Mouse (Mus musculus): ENCODE measurements around the gene Olfr1106. TPM values are rescaled to one million over a fixed set of nuclear protein-coding genes. Genes with fewer than 3 reads are reported as not detected.

Olfr1106 gene
- not detected in 2 replicates for polyA plus RNA-seq (2015; fragmentation: Nextera tagmentation; extraction: Ambion mirVana)

DNA sequence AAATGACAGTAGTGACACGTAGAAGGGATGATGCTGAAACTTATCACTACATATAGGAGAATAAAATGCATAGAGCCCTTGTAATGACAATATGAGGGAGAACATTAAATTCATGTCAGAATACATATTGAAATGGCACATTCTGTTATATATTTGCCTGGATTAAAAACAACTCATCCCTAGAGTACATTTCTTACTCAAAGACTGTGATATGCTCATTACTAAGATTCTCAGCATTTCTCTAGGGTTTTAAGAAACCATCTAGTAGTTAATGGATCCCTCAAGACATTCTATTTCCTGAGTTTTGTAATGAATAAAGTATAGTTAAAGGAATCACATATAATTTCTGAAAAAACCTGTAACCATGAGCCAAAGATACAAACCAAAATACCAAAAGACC, at the start of gene Olfr1106:
Gene Olfr1106, minus strand, starts transcription at position 101 of the 400 bp plus-strand sequence.
- Histone ChIP-seq H3K27me3 (ENCODE audit: control insufficient read depth, insufficient read depth, low read depth, low read length) (no peaks in the 10 kb centered on the region), H3K4me3 (ENCODE audit: low read depth, low read length) (no peak within 1 kb of the TSS), H3K27ac (ENCODE audit: low read length) (no peak within 1 kb of the TSS), H3K4me1 (ENCODE audit: control insufficient read depth, low read depth, low read length) (no peaks in the 10 kb centered on the region), H3K9me3 (replicated peaks; ENCODE audit: control insufficient read depth, low read length) (no peaks in the 10 kb centered on the region), H3K9ac (ENCODE audit: low read depth, low read length) (no peak within 1 kb of the TSS), H3K36me3 (ENCODE audit: control insufficient read depth, insufficient read depth) (no peaks in the 10 kb centered on the region), H3K4me2 (ENCODE audit: low read depth, low read length) (no peak within 1 kb of the TSS)
- 55% methylated on average over 1 of the region's 1 CpGs for WGBS (ENCODE audit: insufficient replicate concordance)
- ATAC-seq (ENCODE audit: low read depth) = no peak

DNA sequence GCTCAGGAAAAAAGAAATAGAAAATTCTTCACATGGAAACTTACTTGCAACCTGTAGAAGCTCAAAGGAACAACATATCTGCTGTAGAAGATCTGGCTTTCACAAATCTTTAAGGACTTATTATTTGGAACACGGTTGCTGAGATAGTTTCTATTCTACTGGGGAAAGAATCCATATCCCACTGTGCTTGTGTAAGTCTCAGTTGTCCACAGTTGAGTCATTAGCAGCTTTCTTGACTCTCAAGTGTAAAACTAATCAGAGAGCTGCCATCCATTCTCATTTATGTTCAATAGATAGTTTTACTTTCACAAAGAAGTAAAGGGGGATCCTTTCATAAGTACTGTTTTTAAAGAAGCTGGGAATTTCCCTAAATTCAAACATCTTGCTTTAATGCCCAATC, 43.8 kb upstream of the Olfr1106 start, which contains the start of gene Olfr1109:
Gene Olfr1109, minus strand, starts transcription at position 101 of the 400 bp plus-strand sequence.
- ATAC-seq (ENCODE audit: low read depth) = no peak
- Histone ChIP-seq H3K36me3 (ENCODE audit: control insufficient read depth, insufficient read depth) (no peaks in the 10 kb centered on the region), H3K4me3 (ENCODE audit: low read depth, low read length) (no peak within 1 kb of the TSS), H3K9ac (ENCODE audit: low read depth, low read length) (no peak within 1 kb of the TSS), H3K27ac (ENCODE audit: low read length) (no peak within 1 kb of the TSS), H3K9me3 (replicated peaks; ENCODE audit: control insufficient read depth, low read length) (no peaks in the 10 kb centered on the region), H3K27me3 (ENCODE audit: control insufficient read depth, insufficient read depth, low read depth, low read length) (no peaks in the 10 kb centered on the region), H3K4me2 (ENCODE audit: low read depth, low read length) (no peak within 1 kb of the TSS), H3K4me1 (ENCODE audit: control insufficient read depth, low read depth, low read length) (no peaks in the 10 kb centered on the region)
- WGBS (ENCODE audit: insufficient replicate concordance) = 57% methylated on average over 1 of the region's 1 CpGs

DNA sequence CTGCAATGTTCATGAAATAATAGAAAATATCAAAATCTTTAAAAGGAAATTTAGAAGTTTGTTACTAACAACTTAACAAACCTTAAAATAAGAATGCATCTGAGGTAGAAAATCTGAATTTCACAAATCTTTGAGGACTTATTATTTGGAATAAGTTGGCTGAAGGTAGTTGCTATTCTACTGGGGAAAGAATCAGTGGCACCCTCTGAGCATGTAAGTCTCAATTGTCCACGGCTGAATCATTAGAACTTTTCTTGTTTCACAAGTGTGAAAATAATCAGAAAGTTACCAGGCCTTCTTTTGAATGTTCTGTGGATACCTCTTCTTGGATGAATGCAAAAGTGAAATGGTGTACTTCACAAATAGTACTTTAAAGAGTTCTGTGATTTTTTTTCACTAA, 23.6 kb upstream of the Olfr1106 start, which contains the start of gene Olfr1107:
Gene Olfr1107, minus strand, starts transcription at position 101 of the 400 bp plus-strand sequence.
- WGBS (ENCODE audit: insufficient replicate concordance) = 58% methylated on average over 1 of the region's 1 CpGs
- Histone ChIP-seq H3K4me2 (ENCODE audit: low read depth, low read length) (no peak within 1 kb of the TSS), H3K4me3 (ENCODE audit: low read depth, low read length) (no peak within 1 kb of the TSS), H3K9ac (ENCODE audit: low read depth, low read length) (no peak within 1 kb of the TSS), H3K27ac (ENCODE audit: low read length) (no peak within 1 kb of the TSS), H3K36me3 (ENCODE audit: control insufficient read depth, insufficient read depth) (no peaks in the 10 kb centered on the region), H3K4me1 (ENCODE audit: control insufficient read depth, low read depth, low read length) (no peaks in the 10 kb centered on the region), H3K9me3 (replicated peaks; ENCODE audit: control insufficient read depth, low read length) (no peaks in the 10 kb centered on the region), H3K27me3 (ENCODE audit: control insufficient read depth, insufficient read depth, low read depth, low read length) (no peaks in the 10 kb centered on the region)
- ATAC-seq (ENCODE audit: low read depth) = no peak

DNA sequence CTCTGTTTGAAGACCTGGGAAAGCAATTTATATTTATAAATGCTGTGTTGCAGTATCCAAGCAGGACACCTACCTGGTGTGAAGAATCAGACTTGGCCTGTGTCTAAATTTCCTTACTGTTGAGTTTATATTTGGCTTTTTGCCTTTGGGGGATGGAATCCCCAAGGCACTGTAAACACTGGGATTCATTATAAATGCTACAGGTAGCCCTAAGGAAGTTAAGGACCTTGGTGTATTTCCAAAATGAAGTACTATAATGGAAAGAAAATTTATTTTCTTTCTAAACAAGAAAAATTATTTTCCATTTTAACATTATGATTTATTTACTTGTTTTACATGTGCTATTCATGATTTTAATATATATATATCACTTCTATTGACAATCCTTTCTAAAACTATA, 15.6 kb downstream of the Olfr1106 start, which contains the start of gene Olfr1105:
Gene Olfr1105, minus strand, starts transcription at position 101 of the 400 bp plus-strand sequence.
- Histone ChIP-seq H3K4me1 (ENCODE audit: control insufficient read depth, low read depth, low read length) (no peaks in the 10 kb centered on the region), H3K4me2 (ENCODE audit: low read depth, low read length) (no peak within 1 kb of the TSS), H3K4me3 (ENCODE audit: low read depth, low read length) (no peak within 1 kb of the TSS), H3K36me3 (ENCODE audit: control insufficient read depth, insufficient read depth) (no peaks in the 10 kb centered on the region), H3K9ac (ENCODE audit: low read depth, low read length) (no peak within 1 kb of the TSS), H3K9me3 (replicated peaks; ENCODE audit: control insufficient read depth, low read length) (no peaks in the 10 kb centered on the region), H3K27me3 (ENCODE audit: control insufficient read depth, insufficient read depth, low read depth, low read length) (no peaks in the 10 kb centered on the region), H3K27ac (ENCODE audit: low read length) (no peak within 1 kb of the TSS)
- no peak for ATAC-seq (ENCODE audit: low read depth)

DNA sequence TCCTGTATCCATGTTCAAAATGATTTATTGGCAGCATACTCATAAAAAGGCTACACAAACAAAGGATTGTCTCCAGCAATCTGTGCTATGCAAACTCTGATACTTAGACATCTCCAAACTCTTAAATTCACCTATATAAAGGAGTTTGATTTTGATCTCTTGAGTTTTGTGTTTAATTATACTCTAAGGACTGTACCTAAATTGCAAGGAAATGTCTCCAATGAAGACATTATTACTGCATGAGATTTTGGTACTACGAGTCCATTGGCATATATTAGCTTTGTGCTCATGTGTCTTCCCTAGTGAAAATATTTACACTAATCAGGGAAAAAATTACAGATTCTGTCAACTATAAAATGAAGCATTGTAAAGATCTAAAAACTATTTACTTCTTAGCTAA, 25.1 kb downstream of the Olfr1106 start, which contains the start of gene Olfr1104:
Gene Olfr1104, minus strand, starts transcription at position 101 of the 400 bp plus-strand sequence.
- H3K4me1 ChIP-seq (ENCODE audit: control insufficient read depth, low read depth, low read length) = no peaks in the 10 kb centered on the region
- no peak for ATAC-seq (ENCODE audit: low read depth)
- H3K27ac ChIP-seq (ENCODE audit: low read length) = no peak within 1 kb of the TSS
- 47% methylated on average over 1 of the region's 1 CpGs for WGBS (ENCODE audit: insufficient replicate concordance)
- H3K4me3 ChIP-seq (ENCODE audit: low read depth, low read length) = no peak within 1 kb of the TSS
- no peak within 1 kb of the TSS for H3K4me2 ChIP-seq (ENCODE audit: low read depth, low read length)
- H3K9ac ChIP-seq (ENCODE audit: low read depth, low read length) = no peak within 1 kb of the TSS
- no peaks in the 10 kb centered on the region for H3K27me3 ChIP-seq (ENCODE audit: control insufficient read depth, insufficient read depth, low read depth, low read length)
- H3K9me3 ChIP-seq (replicated peaks; ENCODE audit: control insufficient read depth, low read length) = no peaks in the 10 kb centered on the region
- H3K36me3 ChIP-seq (ENCODE audit: control insufficient read depth, insufficient read depth) = no peaks in the 10 kb centered on the region

DNA sequence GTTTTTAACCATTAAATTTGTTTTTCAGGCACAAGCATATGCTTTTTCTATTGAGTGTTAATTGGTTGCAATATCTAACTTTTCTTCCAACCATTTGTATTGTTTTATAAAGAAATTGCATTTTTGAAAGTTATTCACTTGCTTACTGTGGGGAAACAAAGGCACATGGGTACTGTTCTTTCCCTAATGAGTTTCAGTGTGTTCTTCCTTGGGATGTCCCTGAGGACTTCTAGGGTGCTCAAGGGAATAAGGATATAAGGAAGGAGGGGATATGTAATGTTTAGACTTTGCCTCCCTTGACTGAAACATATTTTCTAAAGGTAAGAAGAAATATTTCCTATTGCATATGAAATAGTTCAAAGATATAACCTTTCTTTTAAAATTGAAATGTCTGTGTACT, 54.0 kb downstream of the Olfr1106 start, which contains the start of gene Olfr1102:
Gene Olfr1102, plus strand, starts transcription at position 301 of the 400 bp plus-strand sequence.
- Histone ChIP-seq H3K4me3 (ENCODE audit: low read depth, low read length) (no peak within 1 kb of the TSS), H3K4me1 (ENCODE audit: control insufficient read depth, low read depth, low read length) (no peaks in the 10 kb centered on the region), H3K27ac (ENCODE audit: low read length) (no peak within 1 kb of the TSS), H3K9me3 (replicated peaks; ENCODE audit: control insufficient read depth, low read length) (no peaks in the 10 kb centered on the region), H3K36me3 (ENCODE audit: control insufficient read depth, insufficient read depth) (no peaks in the 10 kb centered on the region), H3K9ac (ENCODE audit: low read depth, low read length) (no peak within 1 kb of the TSS), H3K4me2 (ENCODE audit: low read depth, low read length) (no peak within 1 kb of the TSS), H3K27me3 (ENCODE audit: control insufficient read depth, insufficient read depth, low read depth, low read length) (no peaks in the 10 kb centered on the region)
- no peak for ATAC-seq (ENCODE audit: low read depth)

Other genes starting within 250 kb of the Olfr1106 start
- not detected in 2 replicates for gene Olfr141, start 242.3 kb downstream of the Olfr1106 start, polyA plus RNA-seq (2015; fragmentation: Nextera tagmentation; extraction: Ambion mirVana)
- gene Olfr1094, start 227.6 kb downstream of the Olfr1106 start, polyA plus RNA-seq (2015; fragmentation: Nextera tagmentation; extraction: Ambion mirVana) = not detected in 2 replicates
- gene Olfr1095, start 200.6 kb downstream of the Olfr1106 start, polyA plus RNA-seq (2015; fragmentation: Nextera tagmentation; extraction: Ambion mirVana) = not detected in 2 replicates
- gene Gm13723, start 177.5 kb downstream of the Olfr1106 start, polyA plus RNA-seq (2015; fragmentation: Nextera tagmentation; extraction: Ambion mirVana) = not detected in 2 replicates
- gene Olfr1097, start 160.1 kb downstream of the Olfr1106 start, polyA plus RNA-seq (2015; fragmentation: Nextera tagmentation; extraction: Ambion mirVana) = not detected in 2 replicates
- gene Olfr1098, start 127.7 kb downstream of the Olfr1106 start, polyA plus RNA-seq (2015; fragmentation: Nextera tagmentation; extraction: Ambion mirVana) = not detected in 2 replicates
- not detected in 2 replicates for gene Olfr1099, start 91.6 kb downstream of the Olfr1106 start, polyA plus RNA-seq (2015; fragmentation: Nextera tagmentation; extraction: Ambion mirVana)
- not detected in 2 replicates for gene Olfr1100, start 72.3 kb downstream of the Olfr1106 start, polyA plus RNA-seq (2015; fragmentation: Nextera tagmentation; extraction: Ambion mirVana)
- gene Olfr1101, start 61.1 kb downstream of the Olfr1106 start, polyA plus RNA-seq (2015; fragmentation: Nextera tagmentation; extraction: Ambion mirVana) = not detected in 2 replicates
- gene Olfr1102, start 53.9 kb downstream of the Olfr1106 start, polyA plus RNA-seq (2015; fragmentation: Nextera tagmentation; extraction: Ambion mirVana) = not detected in 2 replicates
- gene Olfr1104, start 25.2 kb downstream of the Olfr1106 start, polyA plus RNA-seq (2015; fragmentation: Nextera tagmentation; extraction: Ambion mirVana) = not detected in 2 replicates
- not detected in 2 replicates for gene Olfr1105, start 15.7 kb downstream of the Olfr1106 start, polyA plus RNA-seq (2015; fragmentation: Nextera tagmentation; extraction: Ambion mirVana)
- gene Olfr1107, start 23.5 kb upstream of the Olfr1106 start, polyA plus RNA-seq (2015; fragmentation: Nextera tagmentation; extraction: Ambion mirVana) = not detected in 2 replicates
- not detected in 2 replicates for gene Olfr1109, start 43.7 kb upstream of the Olfr1106 start, polyA plus RNA-seq (2015; fragmentation: Nextera tagmentation; extraction: Ambion mirVana)
- not detected in 2 replicates for gene Olfr259, start 62.3 kb upstream of the Olfr1106 start, polyA plus RNA-seq (2015; fragmentation: Nextera tagmentation; extraction: Ambion mirVana)
- not detected in 2 replicates for gene Olfr1110, start 88.0 kb upstream of the Olfr1106 start, polyA plus RNA-seq (2015; fragmentation: Nextera tagmentation; extraction: Ambion mirVana)
- gene Olfr1111, start 100.4 kb upstream of the Olfr1106 start, polyA plus RNA-seq (2015; fragmentation: Nextera tagmentation; extraction: Ambion mirVana) = not detected in 2 replicates
- gene Olfr1112, start 135.5 kb upstream of the Olfr1106 start, polyA plus RNA-seq (2015; fragmentation: Nextera tagmentation; extraction: Ambion mirVana) = not detected in 2 replicates
- not detected in 2 replicates for gene Olfr1113, start 156.7 kb upstream of the Olfr1106 start, polyA plus RNA-seq (2015; fragmentation: Nextera tagmentation; extraction: Ambion mirVana)
- gene Olfr1115, start 195.7 kb upstream of the Olfr1106 start, polyA plus RNA-seq (2015; fragmentation: Nextera tagmentation; extraction: Ambion mirVana) = not detected in 2 replicates
- gene Olfr1116, start 215.3 kb upstream of the Olfr1106 start, polyA plus RNA-seq (2015; fragmentation: Nextera tagmentation; extraction: Ambion mirVana) = not detected in 2 replicates